Mouse (Mus musculus): ENCODE measurements around the gene Pih1d2.

DNA sequence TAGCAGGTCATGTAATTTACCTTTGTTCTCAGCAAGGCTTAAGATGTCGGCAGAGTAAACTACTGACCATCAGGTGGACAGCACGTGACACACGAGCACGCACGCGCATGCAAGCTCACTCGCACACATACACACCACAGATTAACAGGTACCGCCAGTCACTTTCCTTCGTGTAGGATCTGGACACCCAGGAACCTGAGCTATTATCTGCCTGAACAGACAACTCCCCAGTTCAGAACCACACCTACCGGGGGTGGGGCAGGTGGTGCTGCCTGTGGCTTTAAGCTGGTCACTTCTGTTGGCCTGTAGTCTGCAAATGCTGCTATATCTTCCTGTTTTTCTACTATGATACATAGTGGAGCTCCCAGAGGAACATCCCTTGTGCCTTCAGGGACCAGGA, 33.4 kb downstream of the Pih1d2 start:
- TF ChIP-seq GATA1 (IDR thresholded peaks at IDR 0.05; ENCODE audit: borderline replicate concordance, low read length) (no peak), CTCF (IDR thresholded peaks at IDR 0.05; ENCODE audit: low read depth, low read length) (no peak)

Measured in G1E (cell line).